Mouse (Mus musculus) kidney, adult 2 months (tissue): ENCODE results near the gene Traf7.

ENCODE experiments used
- CTCF ChIP-seq: fragments of 200-500 bp; conservative IDR thresholded peaks from 2 replicates; pipeline ENCODE4 v1.5.1; 2011; ENCODE audit warnings: low read depth, mild to moderate bottlenecking, control low read depth, low read length, moderate library complexity, mixed read lengths; ENCODE audit not compliant: insufficient read depth, insufficient read length
- POLR2A ChIP-seq: fragments of 200-500 bp; IDR thresholded peaks from one replicate; pipeline ENCODE4 v1.6.1; 2011; ENCODE audit warnings: low read depth, low read length, control low read depth

GRCm38 (mm10) chr17:24475586-24475985 is 52.2 kb downstream of the Traf7 start:
- TF ChIP-seq CTCF (no peak), POLR2A (no peak)
